Mouse (Mus musculus): ENCODE measurements around the gene Nhlh2. TPM values are rescaled to one million over a fixed set of nuclear protein-coding genes. Genes with fewer than 3 reads are reported as not detected.

Nhlh2 gene
- total and polyA plus RNA-seq, 2 experiments from 2014 or later: 14.6 to 19.0 TPM

DNA sequence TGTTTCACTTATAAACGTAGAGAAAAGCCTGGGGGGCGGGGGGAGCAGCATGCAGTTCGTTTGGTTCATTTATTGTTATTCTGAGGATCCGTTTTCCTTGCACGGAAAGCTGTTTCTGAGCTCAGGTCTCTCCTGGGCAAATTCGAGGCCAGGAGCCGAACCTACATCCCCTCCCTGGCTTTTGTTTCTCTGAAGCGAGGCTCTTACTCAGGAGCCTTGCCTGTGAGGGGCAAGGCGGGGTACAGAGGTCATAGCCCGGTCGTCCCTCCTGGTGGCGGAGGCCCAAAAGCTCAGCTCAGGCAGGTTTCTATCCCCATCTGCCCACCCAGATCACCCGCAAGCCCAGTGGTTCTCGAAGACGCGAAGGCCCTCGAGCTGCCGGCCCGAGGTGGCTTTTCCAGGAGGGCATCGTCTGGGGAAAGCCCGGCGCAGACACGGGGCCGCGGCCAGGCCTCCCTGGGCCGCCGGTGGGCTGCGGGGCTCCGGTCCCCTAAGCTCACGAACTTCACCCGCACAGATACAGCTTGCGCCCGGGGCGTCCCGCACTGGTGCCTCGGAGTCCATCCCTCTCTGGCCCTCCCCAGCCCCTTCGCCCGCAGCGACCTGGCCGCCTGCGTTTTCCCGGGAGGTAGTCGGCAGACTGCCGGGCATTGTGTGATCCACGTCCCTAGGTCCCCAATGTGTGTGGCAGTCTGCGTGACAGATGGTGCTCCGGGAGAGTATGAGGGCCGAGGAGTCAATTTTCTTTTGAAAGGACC lies 1.6 kb downstream of the Nhlh2 start:
- DNase-seq: peak; percentile 57
- Histone ChIP-seq H3K9me3 (ENCODE audit: low read length) (no peaks in the 10 kb centered on the region), H3K4me1 (ENCODE audit: insufficient read depth) (peaks cover 10% of the 10 kb centered on the region), H3K9ac (peak overlapping the region; percentile 58), H3K4me3 (ENCODE audit: low read depth, low read length) (peak overlapping the region; percentile 39), H3K36me3 (ENCODE audit: insufficient read depth) (no peaks in the 10 kb centered on the region), H3K27me3 (ENCODE audit: insufficient read depth, low read length) (peaks cover 24% of the 10 kb centered on the region), H3K27ac (ENCODE audit: low read depth, low read length) (peak overlapping the region; percentile 79), H3K4me2 (ENCODE audit: low read depth) (peak overlapping the region; percentile 61)
- WGBS: 1% methylated on average over 48 of the region's 48 CpGs
- ATAC-seq: peak; percentile 18; the same call in 1 of the 2 replicates
- TF ChIP-seq CTCF (IDR thresholded peaks at IDR 0.05; ENCODE audit: low read depth): no peak

DNA sequence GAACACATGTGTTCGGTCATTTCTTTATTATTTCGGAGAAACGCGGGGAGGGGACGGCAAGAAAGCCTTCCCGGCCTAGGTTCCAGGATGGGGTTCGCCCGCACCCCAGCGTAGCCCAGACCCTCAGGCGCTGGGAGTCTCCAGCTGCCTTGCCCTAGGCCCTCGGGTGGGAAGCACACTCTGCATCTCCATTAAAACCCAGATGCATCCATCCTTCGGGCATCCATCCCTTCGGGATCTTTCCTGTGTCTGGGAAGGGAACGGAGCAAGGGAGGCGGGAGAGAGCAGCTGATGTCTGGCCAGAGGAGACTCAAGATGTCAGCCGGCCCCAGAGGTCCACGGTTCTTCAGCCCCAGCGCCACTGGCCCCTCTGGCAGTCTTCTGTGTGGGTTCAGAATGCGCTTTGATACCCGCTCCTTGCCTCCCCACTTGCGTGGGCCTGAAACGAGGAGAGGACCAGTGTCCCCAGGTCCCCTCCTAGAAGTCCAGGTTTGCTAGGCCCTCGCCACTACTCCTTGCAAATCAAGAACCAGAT lies 2.3 kb downstream of the Nhlh2 start:
- Histone ChIP-seq H3K27ac (ENCODE audit: low read depth, low read length) (peak overlapping the region; percentile 79), H3K9ac (peak overlapping the region; percentile 58), H3K4me3 (ENCODE audit: low read depth, low read length) (peak overlapping the region; percentile 39), H3K9me3 (ENCODE audit: low read length) (no peaks in the 10 kb centered on the region), H3K4me1 (ENCODE audit: insufficient read depth) (peaks cover 10% of the 10 kb centered on the region), H3K4me2 (ENCODE audit: low read depth) (peak overlapping the region; percentile 61), H3K27me3 (ENCODE audit: insufficient read depth, low read length) (peaks cover 24% of the 10 kb centered on the region), H3K36me3 (ENCODE audit: insufficient read depth) (no peaks in the 10 kb centered on the region)
- DNase-seq (peak; percentile 46), ATAC-seq (peak; percentile 19; the same call in 1 of the 2 replicates)
- WGBS: 7% methylated on average over 23 of the region's 23 CpGs
- TF ChIP-seq CTCF (IDR thresholded peaks at IDR 0.05; ENCODE audit: low read depth): no peak

DNA sequence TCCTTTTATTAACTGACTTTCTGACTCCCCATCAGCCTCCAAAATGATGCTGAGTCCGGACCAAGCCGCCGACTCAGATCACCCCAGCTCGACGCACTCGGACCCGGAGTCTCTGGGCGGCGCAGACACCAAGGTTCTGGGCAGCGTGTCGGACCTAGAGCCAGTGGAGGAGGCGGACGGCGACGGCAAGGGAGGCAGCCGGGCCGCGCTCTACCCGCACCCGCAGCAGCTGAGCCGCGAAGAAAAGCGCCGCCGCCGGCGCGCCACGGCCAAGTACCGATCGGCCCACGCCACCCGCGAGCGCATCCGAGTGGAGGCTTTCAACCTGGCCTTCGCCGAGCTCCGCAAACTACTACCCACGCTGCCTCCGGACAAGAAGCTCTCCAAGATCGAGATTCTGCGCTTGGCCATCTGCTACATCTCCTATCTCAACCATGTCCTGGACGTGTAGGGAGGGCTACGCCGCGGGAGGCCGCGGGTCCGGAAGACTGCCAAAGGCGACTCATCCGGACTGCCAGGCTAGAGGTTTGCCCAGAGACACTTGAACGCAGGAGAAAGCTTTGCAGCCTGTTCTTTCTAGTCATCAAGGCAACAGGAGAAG lies 2.8 kb downstream of the Nhlh2 start:
- peak overlapping the region; percentile 61 for H3K4me2 ChIP-seq (ENCODE audit: low read depth)
- WGBS: 2% methylated on average over 53 of the region's 53 CpGs
- ATAC-seq: peak; percentile 44
- H3K4me3 ChIP-seq (ENCODE audit: low read depth, low read length): peak overlapping the region; percentile 39
- peaks cover 24% of the 10 kb centered on the region for H3K27me3 ChIP-seq (ENCODE audit: insufficient read depth, low read length)
- peak overlapping the region; percentile 58 for H3K9ac ChIP-seq
- no peak for TF ChIP-seq CTCF (IDR thresholded peaks at IDR 0.05; ENCODE audit: low read depth)
- no peaks in the 10 kb centered on the region for H3K9me3 ChIP-seq (ENCODE audit: low read length)
- peak; percentile 41 for DNase-seq
- H3K36me3 ChIP-seq (ENCODE audit: insufficient read depth): no peaks in the 10 kb centered on the region
- H3K27ac ChIP-seq (ENCODE audit: low read depth, low read length): peak overlapping the region; percentile 79
- H3K4me1 ChIP-seq (ENCODE audit: insufficient read depth): peaks cover 10% of the 10 kb centered on the region

DNA sequence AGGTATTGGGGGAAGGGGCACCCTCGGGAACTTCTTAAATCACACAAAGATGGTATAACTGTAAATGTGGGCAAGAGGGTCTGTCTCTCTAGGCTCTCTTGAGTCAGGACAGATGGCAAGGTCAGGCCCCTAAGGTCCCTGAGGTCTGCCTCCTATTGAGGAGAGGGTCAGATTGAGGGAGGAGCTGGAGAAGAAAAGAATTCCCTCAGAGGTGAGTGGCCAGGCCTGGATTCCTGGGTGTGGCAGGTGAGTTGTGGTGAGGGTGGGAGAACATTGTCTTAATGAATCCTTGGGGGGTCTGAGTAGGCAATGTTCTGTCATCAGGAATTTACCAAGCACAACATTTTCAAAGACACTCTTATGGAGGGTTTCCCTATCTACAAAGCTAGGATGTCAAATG lies 10.7 kb downstream of the Nhlh2 start:
- Histone ChIP-seq H3K27me3 (ENCODE audit: insufficient read depth, low read length) (no peaks in the 10 kb centered on the region; the same call in 1 of the 2 replicates), H3K36me3 (ENCODE audit: insufficient read depth) (no peaks in the 10 kb centered on the region), H3K4me1 (ENCODE audit: insufficient read depth) (no peaks in the 10 kb centered on the region), H3K27ac (ENCODE audit: low read depth, low read length) (no peak overlapping the region), H3K9ac (no peak overlapping the region), H3K4me3 (ENCODE audit: low read depth, low read length) (no peak overlapping the region), H3K9me3 (ENCODE audit: low read length) (no peaks in the 10 kb centered on the region), H3K4me2 (ENCODE audit: low read depth) (no peak overlapping the region)
- no peak for TF ChIP-seq CTCF (IDR thresholded peaks at IDR 0.05; ENCODE audit: low read depth)
- ATAC-seq: no peak
- DNase-seq: no peak
- WGBS: 81% methylated on average over 1 of the region's 1 CpGs

DNA sequence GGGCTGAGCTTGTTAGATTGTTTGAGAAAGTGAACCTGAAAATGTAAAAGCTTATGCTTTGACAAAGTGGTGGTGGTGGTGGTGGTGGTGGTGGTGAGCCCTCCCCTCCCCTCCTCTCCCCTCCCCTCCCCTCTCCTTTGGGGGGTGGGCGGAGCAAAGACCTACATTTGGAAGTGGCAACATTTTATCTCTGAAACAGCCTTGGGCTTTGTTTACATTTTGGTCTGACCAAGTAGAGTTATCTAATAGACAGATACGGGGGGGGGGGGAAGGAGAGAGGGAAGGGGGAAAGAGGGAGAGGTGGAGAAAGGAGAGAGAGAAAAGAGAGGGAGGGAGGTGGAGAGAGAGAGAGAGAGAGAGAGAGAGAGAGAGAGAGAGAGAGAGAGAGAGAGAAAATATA lies 12.8 kb downstream of the Nhlh2 start:
- Histone ChIP-seq H3K4me2 (ENCODE audit: low read depth) (no peak overlapping the region), H3K9ac (no peak overlapping the region), H3K27me3 (ENCODE audit: insufficient read depth, low read length) (no peaks in the 10 kb centered on the region; the same call in 1 of the 2 replicates), H3K27ac (ENCODE audit: low read depth, low read length) (no peak overlapping the region), H3K4me3 (ENCODE audit: low read depth, low read length) (no peak overlapping the region), H3K9me3 (ENCODE audit: low read length) (no peaks in the 10 kb centered on the region), H3K36me3 (ENCODE audit: insufficient read depth) (no peaks in the 10 kb centered on the region), H3K4me1 (ENCODE audit: insufficient read depth) (no peaks in the 10 kb centered on the region)
- no peak for TF ChIP-seq CTCF (IDR thresholded peaks at IDR 0.05; ENCODE audit: low read depth)
- DNase-seq: no peak
- 16% methylated on average over 2 of the region's 2 CpGs for WGBS
- ATAC-seq: no peak

DNA sequence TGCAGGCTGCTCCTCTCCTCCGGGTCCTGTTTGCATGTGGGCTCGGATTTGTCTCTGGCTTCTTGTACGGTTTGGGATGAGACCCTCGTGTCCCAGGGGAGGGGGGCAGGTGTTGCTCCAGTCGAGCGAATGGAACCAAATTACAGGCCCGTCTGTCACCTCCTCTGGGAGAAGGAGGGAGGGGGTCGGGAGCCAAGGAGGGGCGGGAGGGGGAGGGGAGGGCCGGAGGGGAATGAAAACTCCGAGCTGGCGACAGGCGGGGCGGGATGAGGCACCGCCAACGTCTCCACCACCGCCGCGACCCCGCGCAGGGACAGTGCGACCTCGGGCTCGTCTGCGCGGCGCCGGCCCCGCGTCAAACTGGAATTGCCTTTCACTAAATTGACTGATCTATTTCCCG lies 13.5 kb downstream of the Nhlh2 start:
- peak overlapping the region; percentile 28; the same call in 1 of the 2 replicates for H3K9ac ChIP-seq
- H3K4me2 ChIP-seq (ENCODE audit: low read depth): peak overlapping the region; percentile 54
- no peak for TF ChIP-seq CTCF (IDR thresholded peaks at IDR 0.05; ENCODE audit: low read depth)
- DNase-seq: peak; percentile 27
- H3K27ac ChIP-seq (ENCODE audit: low read depth, low read length): no peak overlapping the region
- peak overlapping the region; percentile 19 for H3K4me3 ChIP-seq (ENCODE audit: low read depth, low read length)
- no peaks in the 10 kb centered on the region for H3K9me3 ChIP-seq (ENCODE audit: low read length)
- H3K4me1 ChIP-seq (ENCODE audit: insufficient read depth): no peaks in the 10 kb centered on the region
- WGBS: under 1% methylated on average over 31 of the region's 31 CpGs
- peak; percentile 36 for ATAC-seq
- H3K36me3 ChIP-seq (ENCODE audit: insufficient read depth): no peaks in the 10 kb centered on the region
- H3K27me3 ChIP-seq (ENCODE audit: insufficient read depth, low read length): no peaks in the 10 kb centered on the region; the same call in 1 of the 2 replicates

DNA sequence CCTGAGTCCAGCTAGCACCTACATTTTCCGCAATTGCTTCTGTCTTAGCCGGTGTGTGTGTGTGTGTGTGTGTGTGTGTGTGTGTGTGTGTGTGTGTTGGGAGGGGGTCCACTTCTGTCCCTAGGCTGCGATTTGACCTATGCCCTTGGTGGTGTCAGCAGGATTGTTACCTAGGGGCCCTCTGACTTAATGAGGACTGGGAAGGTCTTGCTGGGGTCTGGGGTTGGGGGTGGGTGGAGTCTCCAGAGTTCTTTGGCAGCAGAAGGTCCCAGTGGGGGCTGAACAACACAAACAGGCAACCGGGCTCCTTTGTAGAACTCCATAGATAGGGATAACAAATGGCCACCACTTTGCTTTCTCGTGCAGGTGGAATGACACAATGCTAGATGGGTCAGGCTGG lies 14.0 kb downstream of the Nhlh2 start:
- H3K4me2 ChIP-seq (ENCODE audit: low read depth): peak overlapping the region; percentile 54
- no peak for TF ChIP-seq CTCF (IDR thresholded peaks at IDR 0.05; ENCODE audit: low read depth)
- no peak overlapping the region for H3K4me3 ChIP-seq (ENCODE audit: low read depth, low read length)
- H3K9me3 ChIP-seq (ENCODE audit: low read length): no peaks in the 10 kb centered on the region
- H3K36me3 ChIP-seq (ENCODE audit: insufficient read depth): no peaks in the 10 kb centered on the region
- DNase-seq (no peak), ATAC-seq (no peak)
- no peaks in the 10 kb centered on the region for H3K4me1 ChIP-seq (ENCODE audit: insufficient read depth)
- no peak overlapping the region for H3K27ac ChIP-seq (ENCODE audit: low read depth, low read length)
- no peak overlapping the region for H3K9ac ChIP-seq
- H3K27me3 ChIP-seq (ENCODE audit: insufficient read depth, low read length): no peaks in the 10 kb centered on the region; the same call in 1 of the 2 replicates
- 13% methylated on average over 5 of the region's 5 CpGs for WGBS
